Mouse (Mus musculus) left cerebral cortex, adult 8-10 months (tissue): ENCODE data around the gene Acbd6. TPM values are rescaled to one million over a fixed set of nuclear protein-coding genes. Genes with fewer than 3 reads are reported as not detected.
A peak's percentile ranks its signal among the peaks of the same experiment; 100 is the strongest.

Source experiments
- DNase-seq, 2 experiments: peaks; one replicate each; pipeline ENCODE4 v3.0.0; 2022; ENCODE audit warnings: low spot score in 2 of 2
- total RNA-seq, 4 experiments: library from RNA; stranded (reverse); gene quantifications; 2 replicates each; pipeline ENCODE4 v1.2.4; 2022

Acbd6 gene
- total RNA-seq, 4 experiments from 2014 or later = 88.2 to 109 (median 96.6) TPM

- no peak for DNase-seq
Measured at GRCm38 (mm10) chr1:155646345-155647307, 88.7 kb downstream of the Acbd6 start.

GRCm38 (mm10) chr1:155650121-155650846, 92.4 kb downstream of the Acbd6 start:
- no peak for DNase-seq

GRCm38 (mm10) chr1:155654961-155655360, 97.0 kb downstream of the Acbd6 start:
- DNase-seq = no peak

GRCm38 (mm10) chr1:155656321-155656720, 98.4 kb downstream of the Acbd6 start:
- DNase-seq = no peak

GRCm38 (mm10) chr1:155663994-155664393, 106.1 kb downstream of the Acbd6 start:
- DNase-seq = no peak

GRCm38 (mm10) chr1:155675570-155675969, 117.7 kb downstream of the Acbd6 start:
- no peak for DNase-seq

- DNase-seq = no peak
Measured at GRCm38 (mm10) chr1:155681116-155681799, 123.3 kb downstream of the Acbd6 start.

- no peak for DNase-seq
Measured at GRCm38 (mm10) chr1:155686816-155687215, 128.9 kb downstream of the Acbd6 start.

GRCm38 (mm10) chr1:155689141-155689540, 131.2 kb downstream of the Acbd6 start:
- DNase-seq = no peak

- no peak for DNase-seq
Measured at GRCm38 (mm10) chr1:155689558-155689957, 131.6 kb downstream of the Acbd6 start.

- DNase-seq = no peak
Measured at GRCm38 (mm10) chr1:155692230-155692629, 134.3 kb downstream of the Acbd6 start.

- DNase-seq = no peak
Measured at GRCm38 (mm10) chr1:155693026-155693425, 135.1 kb downstream of the Acbd6 start.

- DNase-seq = no peak
Measured at GRCm38 (mm10) chr1:155693443-155693842, 135.5 kb downstream of the Acbd6 start.

- DNase-seq = peak in 1 of 2 experiments; percentile 65
Measured at GRCm38 (mm10) chr1:155698373-155699159, 140.6 kb downstream of the Acbd6 start.

- no peak for DNase-seq
Measured at GRCm38 (mm10) chr1:155700886-155701285, 143.0 kb downstream of the Acbd6 start.

GRCm38 (mm10) chr1:155703191-155703680, 145.3 kb downstream of the Acbd6 start:
- DNase-seq = no peak

- DNase-seq = no peak
Measured at GRCm38 (mm10) chr1:155704182-155704581, 146.3 kb downstream of the Acbd6 start.

- no peak for DNase-seq
Measured at GRCm38 (mm10) chr1:155713306-155713705, 155.4 kb downstream of the Acbd6 start.

- DNase-seq = peak in 1 of 2 experiments; percentile 30
Measured at GRCm38 (mm10) chr1:155715366-155715765, 157.4 kb downstream of the Acbd6 start.

- no peak for DNase-seq
Measured at GRCm38 (mm10) chr1:155717301-155717700, 159.4 kb downstream of the Acbd6 start.

GRCm38 (mm10) chr1:155718851-155719250, 160.9 kb downstream of the Acbd6 start:
- no peak for DNase-seq
